Mouse (Mus musculus): ENCODE results near the gene Akap8l.
A peak's percentile ranks its signal among the peaks of the same experiment; 100 is the strongest.

Akap8l gene

GRCm38 (mm10) chr17:32358192-32358942 lies 8.0 kb upstream of the Akap8l start:
- DNase-seq (ENCODE audit: low spot score in 2 of 2): no peak

DNA sequence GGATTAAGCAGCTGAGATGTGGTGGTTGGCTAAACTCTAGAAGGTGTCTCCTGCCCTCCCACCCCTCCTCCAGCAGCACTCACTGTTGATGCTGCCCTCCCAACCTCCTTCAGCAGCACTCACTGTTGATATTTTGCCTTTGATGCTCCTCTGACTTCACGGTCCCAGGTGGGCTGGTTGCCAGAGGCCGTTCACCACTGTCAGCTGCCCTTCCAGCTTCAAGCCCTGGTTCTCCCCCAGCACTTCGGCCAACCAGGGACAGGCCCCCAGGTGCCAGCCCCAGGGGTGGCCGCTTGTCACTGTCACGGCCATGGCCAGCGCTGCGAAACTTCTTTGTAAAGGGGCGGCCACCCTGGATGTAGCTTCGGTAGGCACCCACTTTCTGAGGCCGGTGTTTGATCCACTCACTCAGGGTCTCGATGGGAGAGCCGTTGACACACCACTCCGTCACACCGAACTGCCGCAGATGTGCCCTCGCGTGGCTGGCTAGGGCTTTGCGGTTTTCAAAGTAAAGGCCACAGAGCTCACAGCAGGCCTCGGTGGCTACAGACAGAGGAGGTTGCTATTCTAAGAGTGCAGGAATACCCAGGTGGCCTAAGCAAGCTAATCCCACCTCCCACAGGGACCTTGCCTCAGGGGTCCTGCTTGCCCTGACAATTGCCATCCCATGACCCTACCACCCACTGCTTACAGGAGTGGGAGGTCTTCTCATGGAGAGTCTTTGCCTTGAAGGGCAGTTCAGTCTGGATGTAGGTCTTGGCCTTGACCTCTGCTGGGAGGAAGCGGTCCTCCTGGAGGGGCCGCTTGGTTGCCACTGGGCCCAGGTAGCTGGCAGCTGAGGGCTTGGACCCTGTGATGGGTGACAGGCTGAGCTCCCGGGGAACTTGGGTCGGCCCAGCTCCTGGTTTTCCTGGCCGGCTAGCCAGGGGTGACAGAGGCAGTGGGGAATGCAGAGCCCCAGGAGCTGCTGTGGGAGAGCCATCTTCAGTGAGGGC lies 6.7 kb upstream of the Akap8l start:
- no peak for DNase-seq (ENCODE audit: low spot score in 2 of 2)

DNA sequence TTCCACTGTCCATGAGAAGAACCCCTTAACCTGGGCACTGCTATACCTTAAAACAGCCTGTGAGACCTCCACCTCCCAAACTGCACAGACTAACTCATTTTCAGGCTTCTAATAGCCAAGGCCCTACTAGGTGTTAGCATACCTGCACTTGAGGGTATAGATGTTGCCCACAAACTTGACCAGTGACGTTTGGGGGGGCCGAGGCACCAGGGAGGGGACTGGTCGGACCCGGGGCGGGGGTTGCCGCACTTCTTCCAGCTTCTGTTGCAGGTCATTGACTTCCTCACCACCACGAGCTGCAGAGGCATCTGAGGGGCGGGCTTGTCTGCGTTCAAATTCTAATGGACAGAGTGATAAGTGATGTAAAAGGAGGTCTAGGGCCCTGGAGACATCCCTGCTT lies 5.9 kb upstream of the Akap8l start:
- no peak for DNase-seq (ENCODE audit: low spot score in 2 of 2)

GRCm38 (mm10) chr17:32355031-32355430 lies 4.6 kb upstream of the Akap8l start:
- no peak for DNase-seq (ENCODE audit: low spot score in 2 of 2)

GRCm38 (mm10) chr17:32354211-32354610 lies 3.8 kb upstream of the Akap8l start:
- DNase-seq (ENCODE audit: low spot score in 2 of 2): no peak

DNA sequence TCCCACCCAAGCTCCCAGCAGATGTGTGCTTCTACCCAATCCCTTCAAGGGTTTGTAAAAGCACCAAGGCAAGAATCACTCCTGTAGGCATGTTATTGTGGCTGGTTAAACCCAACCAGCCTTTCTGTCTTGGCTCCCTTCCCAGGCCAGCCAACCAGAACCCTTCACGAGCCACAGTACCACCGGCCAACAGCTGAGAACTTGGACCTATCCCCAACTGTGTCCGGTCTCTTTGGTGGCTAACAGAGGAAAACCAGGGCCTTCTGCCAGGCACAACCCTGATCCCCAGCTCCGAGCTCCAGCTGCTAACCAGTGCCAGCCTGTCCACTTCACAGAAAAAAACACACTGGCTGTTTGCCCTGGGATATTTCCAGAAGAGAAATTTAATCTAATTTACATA lies 3.3 kb upstream of the Akap8l start:
- peak; percentile 52 to 75 for DNase-seq (ENCODE audit: low spot score in 2 of 2)

DNA sequence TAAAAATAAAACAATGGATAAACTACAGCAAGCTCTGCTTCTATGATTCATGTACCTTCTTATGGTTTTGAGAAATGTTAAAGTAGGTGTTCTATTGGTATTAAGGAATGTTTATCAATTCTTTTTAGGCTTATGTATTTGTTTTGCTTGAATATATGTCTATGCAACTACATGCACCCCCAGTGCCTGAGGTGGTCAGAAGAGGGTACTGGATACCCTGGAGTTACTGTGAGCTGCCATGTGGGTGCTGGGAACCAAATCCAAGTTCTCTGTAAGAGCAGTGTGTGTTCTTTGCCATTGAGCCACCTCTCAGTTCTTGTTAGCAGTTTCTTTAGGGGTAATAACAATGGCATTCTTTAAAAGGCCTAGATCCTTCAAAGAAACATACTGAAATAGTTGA lies 1.3 kb upstream of the Akap8l start:
- no peak for DNase-seq (ENCODE audit: low spot score in 2 of 2)

- no peak for DNase-seq (ENCODE audit: low spot score in 2 of 2)
Measured at GRCm38 (mm10) chr17:32351269-32351668, 862 bp upstream of the Akap8l start.

DNA sequence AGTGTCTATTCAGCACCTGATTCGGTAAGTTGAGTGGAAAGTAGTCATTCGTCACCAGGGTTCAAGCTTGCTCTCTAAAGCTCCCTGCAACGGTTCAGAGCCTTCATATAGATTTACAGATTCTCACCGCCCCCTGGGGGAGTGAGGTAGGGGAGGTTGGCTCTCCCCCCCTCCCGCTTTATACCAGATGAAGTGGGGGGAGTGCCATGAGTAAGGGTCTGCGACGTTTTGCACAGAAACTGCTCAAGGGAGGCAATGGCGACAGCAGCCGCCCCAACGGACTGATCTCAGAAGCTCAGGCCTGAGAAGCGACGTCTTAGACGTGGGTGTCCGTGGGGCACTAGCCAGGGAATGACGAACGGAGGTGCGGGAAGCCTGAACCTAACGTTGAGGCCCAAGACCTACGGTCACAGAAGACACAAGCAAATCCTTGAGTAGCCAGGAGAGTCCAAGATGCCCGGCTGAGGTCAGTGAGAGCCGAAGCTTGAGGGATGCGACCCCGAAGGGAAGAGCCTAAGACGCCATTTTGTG lies 491 bp downstream of the Akap8l start:
- no peak for DNase-seq (ENCODE audit: low spot score in 2 of 2)

- peak; percentile 46 to 54 for DNase-seq (ENCODE audit: low spot score in 2 of 2)
Measured at GRCm38 (mm10) chr17:32349037-32349732, 1.2 kb downstream of the Akap8l start.

DNA sequence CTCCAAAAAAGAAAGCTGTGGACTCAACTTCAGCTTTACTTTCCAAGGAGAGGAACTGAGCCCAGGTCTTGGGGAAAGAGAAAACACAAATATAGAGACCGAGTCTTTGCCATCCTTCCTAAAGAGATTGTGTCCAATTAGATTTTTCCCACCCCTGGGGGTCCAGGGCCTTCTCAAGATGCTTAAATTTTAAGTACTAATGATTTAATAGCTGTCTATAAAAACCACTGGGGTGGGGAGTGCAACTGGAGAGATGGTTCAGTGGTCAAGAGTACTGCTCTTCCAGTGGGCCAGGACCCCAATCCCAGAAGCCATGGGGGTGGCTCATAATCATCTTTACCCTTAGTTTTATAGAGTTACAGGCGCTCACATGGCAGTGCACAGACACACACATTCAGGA lies 2.0 kb downstream of the Akap8l start:
- no peak for DNase-seq (ENCODE audit: low spot score in 2 of 2)

DNA sequence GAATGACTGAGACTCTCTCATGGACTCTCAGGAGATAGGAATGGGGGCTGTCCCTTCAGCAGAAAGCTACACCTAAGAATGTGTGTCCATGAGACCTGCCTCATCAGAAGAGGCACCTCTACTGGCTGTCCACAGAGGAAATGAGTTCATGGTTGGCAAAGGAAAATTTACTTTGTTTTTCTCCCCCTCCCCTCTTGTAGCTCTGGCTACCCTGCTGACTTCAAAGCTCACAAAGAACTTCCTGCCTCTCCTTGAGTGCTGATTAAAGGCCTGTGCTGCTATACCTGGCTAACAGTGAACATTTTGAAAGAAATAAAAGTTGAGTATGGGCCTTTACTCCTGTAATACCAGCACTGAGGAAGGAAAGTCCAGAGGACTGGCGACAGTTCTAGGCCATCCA lies 9.3 kb downstream of the Akap8l start:
- no peak for DNase-seq (ENCODE audit: low spot score in 2 of 2)

DNA sequence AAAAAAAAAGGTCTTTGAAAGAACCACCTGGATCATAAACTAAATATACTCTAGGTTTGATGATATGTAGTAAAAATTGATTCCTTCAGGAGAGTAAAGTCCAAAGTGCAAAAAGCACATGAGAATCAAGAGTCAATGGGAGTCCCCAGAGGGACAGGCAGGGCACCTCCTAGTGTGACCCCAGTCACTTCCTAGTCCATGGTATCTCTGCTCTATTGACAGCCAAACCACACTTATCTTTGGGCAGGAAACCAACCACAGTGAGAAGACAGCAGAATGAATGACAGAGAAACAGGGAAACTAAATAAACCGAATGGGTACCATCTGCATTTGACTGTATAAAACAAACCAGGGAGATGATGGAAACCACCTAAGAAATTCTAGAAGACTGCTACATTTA lies 10.3 kb downstream of the Akap8l start:
- no peak for DNase-seq (ENCODE audit: low spot score in 2 of 2)

DNA sequence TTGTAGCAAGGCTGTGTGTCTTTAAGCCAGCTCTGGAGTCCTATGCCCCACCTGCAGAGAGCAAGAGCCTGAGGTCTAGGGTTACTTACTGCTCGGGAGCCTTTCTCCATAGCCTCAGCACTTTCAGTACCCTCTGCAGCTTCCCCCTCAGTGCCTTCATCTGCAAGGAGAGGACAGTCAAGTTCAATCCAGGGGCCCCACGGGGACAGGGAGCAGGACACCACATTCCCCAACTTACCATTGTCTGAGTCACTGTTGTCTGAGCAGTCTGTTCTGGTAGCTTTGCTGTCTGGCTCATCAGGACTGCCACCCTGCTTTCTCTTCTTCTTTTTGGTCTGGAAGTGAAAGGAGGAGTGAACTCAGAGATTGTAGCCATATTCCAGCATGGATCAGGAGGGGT lies 14.5 kb downstream of the Akap8l start:
- DNase-seq (ENCODE audit: low spot score in 2 of 2): no peak

DNA sequence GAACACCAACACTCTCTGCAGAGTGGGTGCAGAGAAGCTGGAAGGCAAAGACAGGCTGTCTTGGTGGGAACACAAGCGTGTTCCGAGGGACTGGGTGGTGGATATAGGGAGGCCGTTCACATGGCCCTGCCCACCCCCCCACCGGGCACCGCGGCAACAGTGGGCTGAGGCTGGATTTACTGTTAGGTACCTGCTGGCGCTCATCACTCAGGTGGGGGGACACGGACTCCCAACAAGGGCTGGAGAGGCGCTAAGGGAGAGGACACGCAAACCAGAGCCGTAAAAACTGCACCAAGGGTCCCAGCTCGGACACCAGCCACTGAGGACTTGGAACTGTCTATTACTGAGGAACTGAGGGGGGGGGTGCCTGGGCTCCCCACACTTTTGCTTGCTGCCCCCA lies 15.5 kb downstream of the Akap8l start:
- DNase-seq (ENCODE audit: low spot score in 2 of 2): no peak

DNA sequence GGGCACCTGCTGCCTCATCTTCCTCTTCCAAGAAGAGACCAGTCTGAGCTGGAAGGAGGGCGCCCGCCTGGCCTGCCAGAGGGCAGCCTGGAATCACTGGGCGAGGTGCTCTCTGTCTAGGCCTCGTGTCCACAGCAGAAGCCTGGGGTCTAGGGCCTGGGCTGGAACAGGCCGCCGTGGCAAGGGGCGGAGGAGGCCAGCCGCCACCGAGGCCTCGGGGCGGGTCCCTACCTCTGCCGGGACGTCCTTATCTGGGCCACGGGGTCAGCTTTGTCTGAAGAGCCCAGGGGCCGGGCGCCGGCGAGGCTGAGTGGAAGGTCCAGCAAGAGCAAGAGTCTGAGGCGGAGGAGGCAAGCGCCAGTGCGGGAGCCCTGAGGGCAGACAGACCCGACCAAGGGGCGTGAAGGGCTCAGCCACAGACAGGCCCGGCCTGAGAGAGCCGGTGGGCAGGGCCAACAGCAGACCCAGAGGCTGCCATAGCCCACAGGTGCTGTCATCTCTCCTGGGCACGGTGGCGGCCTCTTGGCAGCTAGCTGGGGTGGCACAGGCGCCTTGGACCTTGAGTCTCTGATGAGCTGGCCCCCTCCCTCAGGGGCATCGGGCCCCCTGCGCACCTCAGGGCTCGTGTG lies 16.6 kb downstream of the Akap8l start:
- no peak for DNase-seq (ENCODE audit: low spot score in 2 of 2)

DNA sequence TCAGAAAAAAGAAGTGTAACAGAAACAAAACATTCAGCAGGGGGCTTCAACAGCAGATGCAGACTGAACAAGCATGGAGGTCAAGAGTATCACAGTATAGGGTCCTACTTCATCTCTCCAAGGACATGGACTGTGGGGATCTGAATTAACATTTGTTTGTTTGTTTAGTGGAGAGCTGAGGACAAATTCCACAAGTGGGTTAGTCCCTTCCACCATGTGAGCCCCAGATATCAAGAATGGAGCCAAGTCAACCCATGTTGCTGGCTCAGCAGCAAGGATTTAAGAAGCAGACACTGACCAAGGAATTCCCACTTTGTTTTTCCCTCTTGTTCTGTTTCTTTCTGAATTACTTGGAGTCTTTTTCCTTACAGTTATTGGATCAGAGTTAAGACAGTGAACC lies 22.9 kb downstream of the Akap8l start:
- no peak for DNase-seq (ENCODE audit: low spot score in 2 of 2)

DNA sequence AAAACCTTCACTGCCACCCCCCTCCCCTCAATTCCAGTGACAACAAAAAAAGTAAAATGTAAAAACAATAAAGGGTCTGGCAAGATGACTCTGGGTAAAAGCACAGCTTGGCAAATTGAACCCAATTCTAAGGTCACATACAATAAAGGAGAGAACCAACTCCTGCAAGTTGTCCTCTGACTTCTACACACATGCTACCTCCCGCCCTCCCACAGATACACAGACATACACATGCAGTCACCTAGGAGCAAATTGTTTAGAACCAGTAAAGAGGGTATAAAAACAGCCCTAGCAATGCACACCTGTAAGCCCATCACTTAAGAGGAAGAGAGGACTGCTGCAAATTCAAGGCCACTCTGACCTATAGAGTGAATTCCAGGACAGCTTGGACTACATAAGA lies 27.6 kb downstream of the Akap8l start:
- DNase-seq (ENCODE audit: low spot score in 2 of 2): no peak

DNA sequence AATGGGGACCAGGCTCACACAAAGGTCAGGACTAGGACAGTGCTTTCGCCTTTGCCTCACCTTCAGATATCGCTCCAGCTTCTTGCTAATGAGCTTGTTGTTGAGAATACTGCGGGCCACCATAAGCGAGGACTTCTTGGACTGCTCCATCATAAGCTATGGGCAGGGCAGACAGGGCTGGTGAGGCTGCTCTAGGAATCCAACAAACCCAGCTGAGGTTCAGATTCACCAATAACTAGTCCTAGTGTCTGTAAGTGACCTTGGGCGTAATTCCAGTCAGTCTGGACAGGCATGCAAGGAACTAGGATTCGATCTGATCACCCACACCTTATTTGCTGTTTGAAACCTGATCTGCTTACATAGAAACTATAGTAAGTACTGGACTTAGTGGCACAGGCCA lies 28.6 kb downstream of the Akap8l start:
- DNase-seq (ENCODE audit: low spot score in 2 of 2): no peak

DNA sequence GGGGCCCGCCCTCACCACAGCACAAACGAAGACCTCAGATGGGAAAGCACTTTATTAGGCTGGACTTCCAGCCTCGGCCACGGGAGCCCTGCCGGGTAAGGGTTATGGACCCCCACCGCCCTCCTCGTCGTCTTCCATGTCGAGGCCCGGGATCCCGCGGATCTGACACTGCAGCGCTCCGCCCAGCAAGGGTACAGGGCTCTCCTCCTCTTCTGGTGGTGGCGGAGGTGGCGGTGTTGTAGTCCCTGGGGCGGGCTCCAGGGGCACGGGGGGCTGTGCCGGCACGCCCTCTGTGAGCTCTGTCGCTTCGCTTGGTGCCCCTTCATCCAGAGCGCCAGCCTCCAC lies 29.0 kb downstream of the Akap8l start:
- no peak for DNase-seq (ENCODE audit: low spot score in 2 of 2)

DNA sequence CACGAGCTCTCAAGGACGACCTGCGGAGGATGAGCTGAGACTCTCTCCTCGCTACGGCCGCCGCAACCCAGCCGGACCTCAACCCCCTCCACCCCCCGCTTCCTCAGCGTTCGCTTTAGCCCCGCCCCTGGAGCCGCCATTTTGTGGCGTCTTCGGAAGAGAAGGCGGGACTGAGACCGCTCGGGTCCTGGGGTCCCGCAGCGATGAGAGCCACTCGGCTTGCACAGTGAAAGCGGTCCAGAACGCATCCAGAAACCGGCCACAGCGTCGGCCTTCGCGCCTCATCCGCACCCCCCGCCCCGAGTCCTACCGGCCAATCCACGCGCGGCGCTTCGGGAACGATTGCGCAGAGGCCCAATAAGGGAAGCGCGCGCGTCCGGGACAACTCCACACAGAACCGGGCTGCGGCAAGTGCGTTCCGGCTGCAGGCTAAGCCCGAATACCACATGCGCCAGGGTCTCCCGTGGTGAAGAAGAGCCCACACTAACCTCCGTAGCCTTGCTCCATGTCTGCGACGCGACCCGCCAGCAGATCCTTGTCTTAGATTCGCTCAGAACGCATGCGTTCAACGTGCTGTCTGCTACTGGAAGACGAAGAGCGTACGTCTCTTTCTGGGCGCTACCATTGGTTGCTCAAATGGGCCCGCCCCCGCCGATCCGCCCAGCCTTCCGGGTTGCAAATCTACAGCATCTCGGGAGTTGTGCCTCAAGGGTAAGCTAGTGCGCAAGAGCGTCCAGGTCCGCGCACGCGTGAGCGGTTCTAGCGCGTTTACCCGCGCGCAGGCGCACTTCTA lies 29.6 kb downstream of the Akap8l start, which contains the start of gene Akap8:
Akap8 (minus strand) TSS at position 642 of the 793 bp plus-strand sequence.
- peak; percentile 99 for DNase-seq (ENCODE audit: low spot score in 2 of 2)
